Mouse (Mus musculus) cortical plate, adult 2 months (tissue): ENCODE data around the gene Nutm2.

Experiments used
- CTCF ChIP-seq: fragments of 200-500 bp; IDR thresholded peaks from 2 replicates; pipeline ENCODE4 v1.5.1; 2011; ENCODE audit warnings: mild to moderate bottlenecking, control low read depth, low read length; ENCODE audit not compliant: insufficient read depth; ENCODE audit errors: extremely low read depth
- POLR2A ChIP-seq: fragments of 200-500 bp; IDR thresholded peaks from 2 replicates; pipeline ENCODE4 v1.6.1; 2011; ENCODE audit warnings: mild to moderate bottlenecking, low read length, control low read depth; ENCODE audit not compliant: insufficient read depth; ENCODE audit errors: extremely low read depth

- TF ChIP-seq CTCF (no peak), POLR2A (no peak)
Observed at GRCm38 (mm10) chr13:50443812-50444211, 23.3 kb upstream of the Nutm2 start, which contains the start of gene Gm47429.
